In genomic region chr7:4427161-4427912, GRCm38 (mm10) we compare ENCODE assay signal across 8 mouse cellular contexts. TPM values are rescaled to one million over a fixed set of nuclear protein-coding genes. Genes with fewer than 3 reads are reported as not detected.
DNase-seq lines count a peak whose midpoint lies in the region; ATAC-seq and TF ChIP-seq lines count a peak whose summit lies in the region.

No protein-coding gene starts in this region.

- H3K27me3 ChIP-seq in MEL (ENCODE audit: control insufficient read depth in 1 of 2, insufficient read depth in 2 of 2, low read length in 2 of 2) = no peaks in the 10 kb centered on the region
- no peaks in the 10 kb centered on the region for H3K27me3 ChIP-seq in cerebellum, adult 2 months (ENCODE audit: control insufficient read depth, insufficient read depth, low read length)
- H3K27me3 ChIP-seq in forebrain, postnatal 0 days (ENCODE audit: insufficient read depth, low read length) = no peaks in the 10 kb centered on the region

- peaks cover 4 to 38% of the 10 kb centered on the region in 2 experiments; a peak in 3 of 4 replicates for H3K4me1 ChIP-seq in MEL (ENCODE audit: control insufficient read depth in 1 of 2, insufficient read depth in 2 of 2, low read length in 2 of 2)
- H3K4me1 ChIP-seq in cerebellum, adult 2 months (ENCODE audit: control insufficient read depth, insufficient read depth, low read length) = no peaks in the 10 kb centered on the region
- no peaks in the 10 kb centered on the region for H3K4me1 ChIP-seq in forebrain, postnatal 0 days (ENCODE audit: insufficient read depth)
- no peaks in the 10 kb centered on the region for H3K4me1 ChIP-seq in olfactory bulb, adult 2 months (ENCODE audit: control insufficient read depth, insufficient read depth, low read length)

- WGBS in cerebellum, adult 2 months = 46% methylated on average over 7 of the region's 7 CpGs
- WGBS in forebrain, postnatal 0 days = 79% methylated on average over 7 of the region's 7 CpGs
- WGBS in olfactory bulb, adult 2 months = 68% methylated on average over 7 of the region's 7 CpGs

- ATAC-seq in forebrain, postnatal 0 days = peak; percentile 97

- no peak overlapping the region for H3K9ac ChIP-seq in MEL (ENCODE audit: control insufficient read depth, low read depth, low read length, poor library complexity, severe bottlenecking)
- no peak overlapping the region for H3K9ac ChIP-seq in forebrain, postnatal 0 days

- no peak for TF ChIP-seq POLR2A in MEL (IDR thresholded peaks at IDR 0.05; ENCODE audit: control insufficient read depth in 1 of 2, insufficient read depth in 1 of 2, low read depth in 1 of 2, low read length in 2 of 2, poor library complexity in 1 of 2)
- TF ChIP-seq POLR2A in cerebellum, adult 2 months (IDR thresholded peaks at IDR 0.05; ENCODE audit: borderline replicate concordance, insufficient read depth, low read length) = no peak
- TF ChIP-seq POLR2A in olfactory bulb, adult 2 months (IDR thresholded peaks at IDR 0.05; ENCODE audit: insufficient read depth, low read depth, low read length) = no peak

- H3K27ac ChIP-seq in MEL (ENCODE audit: control insufficient read depth, low read depth, low read length) = peak overlapping the region; percentile 36; the same call in 1 of the 2 replicates
- no peak overlapping the region for H3K27ac ChIP-seq in cerebellum, adult 2 months (ENCODE audit: insufficient read depth, low read length)
- no peak overlapping the region for H3K27ac ChIP-seq in forebrain, postnatal 0 days (ENCODE audit: low read depth, low read length)
- no peak overlapping the region for H3K27ac ChIP-seq in olfactory bulb, adult 2 months (ENCODE audit: insufficient read depth, low read depth, low read length)

- peaks cover 0 to 29% of the 10 kb centered on the region in 2 experiments; a peak in 3 of 4 replicates for H3K36me3 ChIP-seq in MEL (ENCODE audit: control insufficient read depth in 1 of 2, insufficient read depth in 2 of 2, low read length in 2 of 2)
- H3K36me3 ChIP-seq in forebrain, postnatal 0 days (ENCODE audit: insufficient read depth) = peaks cover 66% of the 10 kb centered on the region

- peak; percentile 84 for TF ChIP-seq RAD21 in MEL (IDR thresholded peaks at IDR 0.05; ENCODE audit: low read depth, low read length)

- no peaks in the 10 kb centered on the region for H3K9me3 ChIP-seq in MEL (replicated peaks; ENCODE audit: insufficient read depth, low read length)
- H3K9me3 ChIP-seq in forebrain, postnatal 0 days (ENCODE audit: low read length) = no peaks in the 10 kb centered on the region

- no peak overlapping the region for H3K4me2 ChIP-seq in forebrain, postnatal 0 days (ENCODE audit: low read depth)

- peak; percentile 79 to 87 for TF ChIP-seq EP300 in MEL (IDR thresholded peaks at IDR 0.05; ENCODE audit: low read depth in 1 of 2, low read length in 2 of 2)

- no peaks in the 10 kb centered on the region for H3K79me2 ChIP-seq in MEL (ENCODE audit: control insufficient read depth, insufficient read depth, low read length, poor library complexity)

- DNase-seq in MEL (ENCODE audit: low read depth, low spot score) = peak; percentile 93
- peak; percentile 83 to 84 for DNase-seq in cerebellum, adult 2 months
- peak; percentile 96 for DNase-seq in forebrain, postnatal 0 days
- peak; percentile 80 to 86 for DNase-seq in heart, postnatal 36 days
- DNase-seq in layer of hippocampus, adult 18-20 months (ENCODE audit: low spot score in 2 of 2) = peak; percentile 77 to 97
- DNase-seq in lung, adult 18-20 months = peak; percentile 88 to 91
- peak; percentile 48 to 72 for DNase-seq in thymus, adult 18-20 months

- peak; percentile 54 to 100 (median 99) for TF ChIP-seq CTCF in MEL (IDR thresholded peaks at IDR 0.05 in 2 of 3, conservative IDR thresholded peaks at IDR 0.05 in 1 of 3; ENCODE audit: control insufficient read depth in 1 of 3, insufficient read depth in 1 of 3, low read depth in 2 of 3, low read length in 3 of 3, poor library complexity in 1 of 3, severe bottlenecking in 1 of 3)
- peak; percentile 99 for TF ChIP-seq CTCF in cerebellum, adult 2 months (IDR thresholded peaks at IDR 0.05; ENCODE audit: borderline replicate concordance, insufficient read depth, low read depth, low read length)
- TF ChIP-seq CTCF in forebrain, postnatal 0 days (IDR thresholded peaks at IDR 0.05; ENCODE audit: low read depth) = peak; percentile 100
- peak; percentile 11 for TF ChIP-seq CTCF in olfactory bulb, adult 2 months (IDR thresholded peaks at IDR 0.05; ENCODE audit: insufficient read depth, low read depth, low read length)

- intact Hi-C loops in heart, postnatal 36 days (cut with DNase I) = loop anchor here (1.0 to 5.0 kb wide), 4 partner anchors 130 to 400 kb away; no protein-coding TSS in a partner anchor

- H3K4me3 ChIP-seq in MEL (ENCODE audit: control insufficient read depth in 1 of 2, insufficient read depth in 1 of 2, low read depth in 2 of 2, low read length in 2 of 2) = no peak overlapping the region
- no peak overlapping the region for H3K4me3 ChIP-seq in cerebellum, adult 2 months (replicated peaks; ENCODE audit: insufficient read depth, low read depth, low read length)
- H3K4me3 ChIP-seq in forebrain, postnatal 0 days (ENCODE audit: low read depth, low read length) = no peak overlapping the region
- no peak overlapping the region for H3K4me3 ChIP-seq in olfactory bulb, adult 2 months (ENCODE audit: insufficient read depth, low read depth, low read length)

TF ChIP-seq in MEL, 35 proteins besides CTCF, POLR2A, EP300 and RAD21 (continues in another document):
- TF ChIP-seq SMC3 (IDR thresholded peaks at IDR 0.05; ENCODE audit: low read depth, low read length) (peak; percentile 69), TBP (IDR thresholded peaks at IDR 0.05; ENCODE audit: low read depth, low read length) (peak; percentile 60; the same call in 1 of the 2 replicates), MAFK (IDR thresholded peaks at IDR 0.05; ENCODE audit: borderline replicate concordance, low read depth, low read length) (no peak), USF2 (IDR thresholded peaks at IDR 0.05; ENCODE audit: borderline replicate concordance in 1 of 2, insufficient read depth in 1 of 2, low read depth in 1 of 2, low read length in 2 of 2) (no peak), KAT2A (conservative IDR thresholded peaks at IDR 0.05; ENCODE audit: low read depth, low read length) (no peak), ETS1 (IDR thresholded peaks at IDR 0.05; ENCODE audit: low read depth, low read length) (peak; percentile 94), TAL1 (IDR thresholded peaks at IDR 0.05; ENCODE audit: low read length) (peak; percentile 87), BHLHE40 (IDR thresholded peaks at IDR 0.05; ENCODE audit: borderline replicate concordance, low read depth, low read length) (no peak), ZC3H11A (IDR thresholded peaks at IDR 0.05; ENCODE audit: low read depth, low read length) (peak; percentile 49), CHD1 (IDR thresholded peaks at IDR 0.05; ENCODE audit: low read depth, low read length) (no peak), GATA1 (IDR thresholded peaks at IDR 0.05; ENCODE audit: low read depth, low read length) (peak; percentile 64), USF1 (IDR thresholded peaks at IDR 0.05; ENCODE audit: low read depth, low read length) (no peak), ELF1 (IDR thresholded peaks at IDR 0.05; ENCODE audit: low read depth, low read length) (0 out of 2 replicates have a peak, but pooled peaks have one; percentile 26), MYB (IDR thresholded peaks at IDR 0.05; ENCODE audit: low read depth, low read length) (no peak), TCF12 (IDR thresholded peaks at IDR 0.05; ENCODE audit: low read depth, low read length) (peak; percentile 86), MEF2A (IDR thresholded peaks at IDR 0.05; ENCODE audit: extremely low read depth, insufficient replicate concordance, low read depth, low read length, poor library complexity, severe bottlenecking) (0 out of 2 replicates have a peak, but pooled peaks have one; percentile 54), RCOR1 (IDR thresholded peaks at IDR 0.05; ENCODE audit: low read depth, low read length) (peak; percentile 59), SIN3A (IDR thresholded peaks at IDR 0.05; ENCODE audit: low read length) (peak; percentile 70; the same call in 1 of the 2 replicates)

RNA-seq across cellular contexts. Expression of gene Rdh13, which starts 18.1 kb away (rescaled TPM):
- total RNA-seq in MEL (2012; rRNA removed) = 33.1 and 46.4 TPM in 2 replicates
- 10 to 100 TPM in 1 of 2 experiments, not detected in 1; 24.0 TPM for polyA plus RNA-seq in MEL (2012; ENCODE audit: insufficient read depth in 1 of 2, insufficient read length in 2 of 2, low read depth in 1 of 2, low replicate concordance in 2 of 2, missing spikeins in 1 of 2)
- 32.7 and 33.0 TPM in 2 replicates for polyA plus RNA-seq in cerebellum, adult 2 months (2012; rRNA removed)
- 73.9 and 84.5 TPM in 2 replicates for total RNA-seq in forebrain, postnatal 0 days (2014; rRNA removed)
- 28.5 and 37.9 TPM in 2 replicates for polyA plus RNA-seq in forebrain, postnatal 0 days (2015; fragmentation: Nextera tagmentation; extraction: Ambion mirVana)
- total RNA-seq in heart, postnatal 36 days (2021) = 10 to 100 TPM; 24.6 to 31.3 TPM
- total RNA-seq in layer of hippocampus, adult 18-20 months (2021) = 10 to 100 TPM; 30.1 to 31.2 TPM
- polyA plus RNA-seq in olfactory bulb, adult 2 months (2012; ENCODE audit: insufficient read depth, insufficient read length, low replicate concordance, missing spikeins) = not detected in 2 replicates

RNA-seq across cellular contexts. Expression of gene Gp6, which starts 29.8 kb away (rescaled TPM):
- not detected in 2 replicates for total RNA-seq in MEL (2012; rRNA removed)
- not detected for polyA plus RNA-seq in MEL (2012; ENCODE audit: insufficient read depth in 1 of 2, insufficient read length in 2 of 2, low read depth in 1 of 2, low replicate concordance in 2 of 2, missing spikeins in 1 of 2)
- polyA plus RNA-seq in cerebellum, adult 2 months (2012; rRNA removed) = not detected in 2 replicates
- total RNA-seq in forebrain, postnatal 0 days (2014; rRNA removed) = not detected in 2 replicates
- not detected in 2 replicates for polyA plus RNA-seq in forebrain, postnatal 0 days (2015; fragmentation: Nextera tagmentation; extraction: Ambion mirVana)
- total RNA-seq in heart, postnatal 36 days (2021) = under 1 TPM; 0.36 to 0.60 TPM
- total RNA-seq in layer of hippocampus, adult 18-20 months (2021) = not detected
- not detected in 2 replicates for polyA plus RNA-seq in olfactory bulb, adult 2 months (2012; ENCODE audit: insufficient read depth, insufficient read length, low replicate concordance, missing spikeins)

RNA-seq across cellular contexts. Expression of gene Eps8l1, which starts 33.1 kb away (rescaled TPM):
- total RNA-seq in MEL (2012; rRNA removed) = 0.19 TPM in 1 of 2 replicates, not detected in the other
- polyA plus RNA-seq in MEL (2012; ENCODE audit: insufficient read depth in 1 of 2, insufficient read length in 2 of 2, low read depth in 1 of 2, low replicate concordance in 2 of 2, missing spikeins in 1 of 2) = under 1 TPM in 1 of 2 experiments, not detected in 1; 0.01 TPM
- 10.6 and 20.6 TPM in 2 replicates for polyA plus RNA-seq in cerebellum, adult 2 months (2012; rRNA removed)
- 3.2 and 8.6 TPM in 2 replicates for total RNA-seq in forebrain, postnatal 0 days (2014; rRNA removed)
- polyA plus RNA-seq in forebrain, postnatal 0 days (2015; fragmentation: Nextera tagmentation; extraction: Ambion mirVana) = 4.6 and 7.4 TPM in 2 replicates
- total RNA-seq in heart, postnatal 36 days (2021) = 1 to 10 TPM; 1.5 to 3.5 TPM
- 1 to 10 TPM; 7.0 to 9.8 TPM for total RNA-seq in layer of hippocampus, adult 18-20 months (2021)
- not detected in 2 replicates for polyA plus RNA-seq in olfactory bulb, adult 2 months (2012; ENCODE audit: insufficient read depth, insufficient read length, low replicate concordance, missing spikeins)

Comparison
In these comparisons a context has a peak if more than half of its experiments do, and no peak if none do; other contexts are left out.
1. CTCF ChIP-seq: peak in every context shown above with its lines; median percentile 100 in forebrain, postnatal 0 days; 99 in MEL; 99 in cerebellum, adult 2 months; 11 in olfactory bulb, adult 2 months.